Mouse (Mus musculus): ENCODE measurements around the gene Ccdc187. TPM values are rescaled to one million over a fixed set of nuclear protein-coding genes. Genes with fewer than 3 reads are reported as not detected.

Ccdc187 gene
- not detected for polyA plus RNA-seq (2017; shearing (Covaris generic))

GRCm38 (mm10) chr2:26294457-26294856 lies at the start of gene Ccdc187:
Gene Ccdc187, minus strand, starts transcription at chr2:26294557.

DNA sequence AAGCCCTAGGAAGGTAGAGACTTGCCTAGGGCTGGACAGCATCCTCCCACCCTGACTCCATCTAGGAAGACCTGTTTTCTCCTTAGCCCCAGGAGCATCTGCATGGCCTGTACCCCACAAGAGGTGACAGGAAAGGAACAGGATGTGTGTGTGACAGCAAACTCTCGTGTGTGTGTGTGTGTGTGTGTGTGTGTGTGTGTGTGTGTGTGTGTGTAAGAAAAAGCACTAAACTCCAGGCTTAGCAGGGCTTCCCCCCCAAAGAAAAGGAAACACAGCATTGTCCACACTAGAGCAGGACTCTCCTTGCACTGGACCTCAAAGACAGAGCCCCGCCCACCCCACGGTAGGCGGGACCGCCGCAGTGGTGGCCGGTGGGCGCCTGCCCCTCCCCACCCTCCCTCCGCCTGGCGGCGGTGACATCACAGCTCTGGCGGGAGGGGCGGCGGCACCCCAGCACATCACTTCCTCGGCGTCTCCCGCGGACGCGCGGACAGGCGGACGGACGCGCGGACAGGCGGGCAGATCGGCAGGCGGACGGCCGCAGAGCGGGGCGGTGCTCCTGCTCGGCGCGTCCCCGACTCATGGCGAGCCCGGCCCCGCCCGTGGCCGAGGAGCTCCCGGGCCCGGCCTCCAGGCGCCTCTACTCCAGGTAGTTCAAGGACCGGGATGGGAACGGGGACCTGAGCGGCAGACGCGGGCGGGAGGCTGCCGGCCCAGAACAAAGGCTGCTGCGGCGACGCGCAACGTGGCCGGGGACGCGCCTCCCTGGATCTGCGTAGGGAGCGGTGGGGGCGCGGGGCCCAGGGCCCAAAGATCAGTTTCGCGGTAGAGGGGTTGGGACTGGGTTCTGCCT lies 20.9 kb upstream of the Ccdc187 start, which contains the start of gene Gpsm1:
Gpsm1 (plus strand) TSS at position 444 of the 853 bp plus-strand sequence.

DNA sequence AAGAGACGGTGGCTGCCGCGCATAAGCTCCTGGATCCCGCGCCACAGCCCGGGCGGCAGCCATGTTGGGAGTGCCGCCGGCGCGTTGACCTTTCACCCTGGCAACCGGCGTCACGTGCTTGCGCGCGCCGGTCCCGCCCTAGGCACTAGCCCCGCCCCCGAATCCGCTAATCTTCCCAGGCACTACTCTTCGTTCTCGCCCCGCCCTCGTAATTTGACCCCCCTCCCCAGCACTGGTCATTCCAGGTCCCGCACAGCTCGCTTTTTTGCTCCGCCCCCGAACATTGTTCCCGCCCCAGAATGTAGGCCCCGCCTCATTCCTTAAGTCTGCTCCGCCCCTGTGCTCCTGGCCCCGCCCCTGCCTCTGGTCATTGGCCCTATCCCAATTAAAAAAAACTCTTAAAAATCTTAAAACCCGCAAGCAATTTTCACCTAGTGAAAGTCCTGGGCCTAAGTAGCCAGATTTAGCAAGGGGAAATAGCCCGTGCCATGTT lies 57.0 kb downstream of the Ccdc187 start, which contains the start of gene Qsox2:
Qsox2 (minus strand) TSS at position 236 of the 493 bp plus-strand sequence.

GRCm38 (mm10) chr2:26208126-26208789 lies 86.1 kb downstream of the Ccdc187 start, which contains the start of gene Lhx3:
Gene Lhx3, minus strand, starts transcription at chr2:26208289.

Other genes starting within 250 kb of the Ccdc187 start
- gene Nacc2, start 171.3 kb downstream of the Ccdc187 start, polyA plus RNA-seq (2017; shearing (Covaris generic)): 1.8 TPM
- gene Lhx3, start 86.3 kb downstream of the Ccdc187 start, polyA plus RNA-seq (2017; shearing (Covaris generic)): not detected
- gene Qsox2, start 57.0 kb downstream of the Ccdc187 start, polyA plus RNA-seq (2017; shearing (Covaris generic)): 1.6 TPM
- gene Gpsm1, start 21.0 kb upstream of the Ccdc187 start, polyA plus RNA-seq (2017; shearing (Covaris generic)): 5.7 TPM
- 10.2 TPM for gene Dnlz, start 57.6 kb upstream of the Ccdc187 start, polyA plus RNA-seq (2017; shearing (Covaris generic))
- gene Card9, start 66.4 kb upstream of the Ccdc187 start, polyA plus RNA-seq (2017; shearing (Covaris generic)): 2.4 TPM
- 65.3 TPM for gene Snapc4, start 86.1 kb upstream of the Ccdc187 start, polyA plus RNA-seq (2017; shearing (Covaris generic))
- 29.4 TPM for gene Entr1, start 94.8 kb upstream of the Ccdc187 start, polyA plus RNA-seq (2017; shearing (Covaris generic))
- 80.0 TPM for gene Pmpca, start 94.8 kb upstream of the Ccdc187 start, polyA plus RNA-seq (2017; shearing (Covaris generic))
- gene Inpp5e, start 114.6 kb upstream of the Ccdc187 start, polyA plus RNA-seq (2017; shearing (Covaris generic)): 16.7 TPM
- 68.9 TPM for gene Sec16a, start 150.7 kb upstream of the Ccdc187 start, polyA plus RNA-seq (2017; shearing (Covaris generic))
- gene Notch1, start 222.1 kb upstream of the Ccdc187 start, polyA plus RNA-seq (2017; shearing (Covaris generic)): 13.1 TPM